Mouse (Mus musculus) ovary, postnatal 36 days (tissue): ENCODE results near the gene Sbno2.
A peak's percentile ranks its signal among the peaks of the same experiment; 100 is the strongest.
"Not testable (repeated sequence)": the region's sequence is repeated elsewhere in the genome, so short reads cannot be mapped to it uniquely, and the experiment has no call there.

Experiments used
- DNase-seq: peaks from one replicate; pipeline ENCODE4 v3.0.0; 2022; ENCODE audit warnings: low spot score, mixed read lengths

Sbno2 gene

GRCm38 (mm10) chr10:80057683-80058326 lies 47.6 kb downstream of the Sbno2 start:
- peak; percentile 30 for DNase-seq

DNA sequence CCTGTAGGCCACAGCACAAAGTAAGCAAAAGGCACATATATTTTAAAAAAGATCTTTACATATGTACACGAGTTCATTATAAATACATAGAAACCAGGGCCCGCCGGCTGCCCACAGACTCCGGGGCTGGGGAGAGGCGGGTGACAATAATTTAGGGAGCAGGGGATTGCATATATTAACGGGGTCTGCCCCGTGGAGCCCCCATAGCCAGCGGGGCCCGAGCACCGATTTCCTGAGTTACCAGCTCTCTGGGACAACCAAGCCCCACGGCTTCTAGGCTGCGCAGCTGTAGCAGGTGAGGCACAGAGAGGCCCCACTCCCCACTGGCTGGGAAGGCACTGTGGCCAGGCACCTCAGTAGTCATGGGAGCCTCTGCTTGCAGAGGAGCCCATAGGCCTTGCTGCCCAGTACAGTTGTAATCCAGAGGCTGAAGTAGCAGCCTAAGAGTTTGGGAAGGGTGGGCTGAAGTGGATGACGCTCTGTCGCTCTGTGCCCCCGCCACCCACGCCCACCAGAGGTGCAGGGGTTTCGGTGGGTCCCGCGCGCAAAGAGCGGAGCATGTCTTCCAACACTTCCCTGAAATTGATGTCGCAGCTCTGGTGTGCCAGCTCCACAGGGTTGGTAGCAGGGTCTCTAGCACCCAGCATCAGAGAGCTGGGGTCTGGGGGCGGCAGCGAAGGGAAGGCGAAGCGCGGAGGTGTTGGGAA lies 48.2 kb downstream of the Sbno2 start:
- DNase-seq = no peak

- no peak for DNase-seq
Observed at GRCm38 (mm10) chr10:80056506-80056905, 48.9 kb downstream of the Sbno2 start.

GRCm38 (mm10) chr10:80055891-80056290 lies 49.5 kb downstream of the Sbno2 start:
- DNase-seq = no peak

DNA sequence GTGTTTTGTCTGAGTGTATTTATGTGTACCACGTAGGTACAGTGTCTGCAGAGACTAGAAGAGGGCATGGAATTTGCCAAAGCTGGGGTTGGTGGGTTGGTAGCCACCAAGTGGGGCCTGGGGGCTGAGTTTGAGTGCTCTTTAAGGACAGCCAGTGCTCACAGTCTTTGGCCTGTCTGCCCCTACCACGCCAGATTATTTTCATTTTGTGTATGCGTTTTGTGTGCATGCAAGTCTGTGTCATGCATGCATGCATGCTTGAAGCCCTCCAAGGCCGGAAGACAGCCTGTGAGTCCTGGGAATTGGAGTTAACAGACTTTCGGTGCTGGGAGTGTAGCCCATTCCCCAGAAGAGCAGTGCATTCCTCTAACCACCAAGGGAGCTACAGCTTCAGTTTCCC lies 50.0 kb downstream of the Sbno2 start:
- no peak for DNase-seq

DNA sequence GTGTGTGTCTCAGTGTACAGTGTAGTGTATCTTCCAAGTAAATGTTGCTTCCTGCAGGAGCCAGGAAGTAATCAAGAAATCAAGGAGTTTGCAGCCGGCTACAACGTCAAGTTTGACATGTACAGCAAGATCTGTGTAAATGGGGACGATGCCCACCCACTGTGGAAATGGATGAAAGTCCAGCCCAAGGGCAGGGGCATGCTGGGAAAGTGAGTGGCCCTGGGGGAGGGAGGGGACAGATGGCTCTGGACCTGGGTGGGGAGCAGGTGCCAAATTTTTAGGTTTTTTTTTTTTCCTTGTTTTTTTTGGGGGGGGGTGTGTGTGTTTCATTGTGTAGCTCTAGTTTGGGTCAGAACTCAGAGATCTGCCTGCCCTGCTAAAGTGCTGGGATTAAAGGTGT lies 50.5 kb downstream of the Sbno2 start:
- DNase-seq = not testable (repeated sequence)

DNA sequence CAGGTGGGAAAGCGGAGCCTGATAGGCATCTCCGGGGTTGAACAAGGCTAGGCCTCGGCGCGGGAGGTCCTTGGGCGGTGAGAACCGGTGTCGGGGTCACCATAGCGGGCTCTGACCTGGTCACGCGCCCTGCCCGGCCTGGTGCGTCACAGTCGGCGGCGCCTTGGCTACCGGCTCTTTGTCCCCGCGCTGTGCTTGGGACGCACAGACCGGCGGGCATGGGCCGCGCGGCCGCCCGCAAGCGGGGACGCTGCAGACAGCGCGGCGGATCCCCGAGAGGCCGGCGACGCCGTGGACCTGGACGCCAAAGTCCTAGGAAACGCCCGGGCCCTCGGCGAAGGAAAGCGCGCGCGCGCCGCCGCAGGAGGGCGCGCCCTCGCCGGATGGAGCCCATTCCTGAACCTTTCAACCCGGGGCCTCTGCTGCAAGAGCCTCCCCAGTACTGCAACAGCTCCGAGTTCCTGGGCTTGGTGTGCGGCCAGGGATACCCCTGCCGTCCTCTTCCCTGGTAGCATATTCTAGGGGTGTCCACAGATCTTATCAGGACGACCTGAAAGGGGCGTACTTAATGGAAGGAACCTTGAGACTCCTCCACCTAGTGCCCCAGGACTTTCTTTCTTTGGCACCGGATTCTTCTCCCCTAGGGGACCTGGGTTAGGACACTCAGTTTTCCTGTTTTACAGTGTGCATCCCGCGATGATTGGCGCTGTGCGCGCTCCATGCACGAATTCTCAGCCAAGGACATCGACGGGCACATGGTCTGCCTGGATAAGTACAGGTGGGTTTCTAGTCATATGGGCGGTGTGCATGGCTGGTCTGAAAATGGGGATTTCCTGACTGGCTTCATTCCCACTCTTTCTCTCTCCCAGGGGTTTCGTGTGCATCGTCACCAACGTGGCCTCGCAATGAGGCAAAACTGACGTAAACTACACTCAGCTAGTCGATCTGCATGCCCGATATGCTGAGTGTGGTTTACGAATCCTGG lies 51.2 kb downstream of the Sbno2 start:
- DNase-seq = peak; percentile 79

GRCm38 (mm10) chr10:80053259-80053780 lies 52.1 kb downstream of the Sbno2 start:
- peak; percentile 99 for DNase-seq

DNA sequence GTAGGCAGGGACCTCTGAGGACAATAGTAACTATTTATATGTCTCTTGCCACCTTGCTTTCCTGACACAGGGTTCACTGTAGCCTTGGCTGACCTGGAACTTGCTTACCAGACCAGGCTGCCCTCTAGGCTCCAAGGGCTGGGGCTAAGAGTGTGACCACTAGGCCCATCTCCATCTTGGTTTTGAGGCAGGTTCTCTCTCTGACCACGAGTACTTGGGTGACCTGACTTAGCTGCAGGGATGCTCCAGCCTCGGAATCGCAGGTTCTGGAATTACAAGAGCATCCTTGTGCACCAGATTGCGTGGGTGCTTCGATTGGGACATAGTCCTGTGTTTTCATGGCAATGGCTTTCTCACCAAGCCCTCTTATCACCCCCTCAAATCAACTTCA lies 53.0 kb downstream of the Sbno2 start:
- no peak for DNase-seq

DNA sequence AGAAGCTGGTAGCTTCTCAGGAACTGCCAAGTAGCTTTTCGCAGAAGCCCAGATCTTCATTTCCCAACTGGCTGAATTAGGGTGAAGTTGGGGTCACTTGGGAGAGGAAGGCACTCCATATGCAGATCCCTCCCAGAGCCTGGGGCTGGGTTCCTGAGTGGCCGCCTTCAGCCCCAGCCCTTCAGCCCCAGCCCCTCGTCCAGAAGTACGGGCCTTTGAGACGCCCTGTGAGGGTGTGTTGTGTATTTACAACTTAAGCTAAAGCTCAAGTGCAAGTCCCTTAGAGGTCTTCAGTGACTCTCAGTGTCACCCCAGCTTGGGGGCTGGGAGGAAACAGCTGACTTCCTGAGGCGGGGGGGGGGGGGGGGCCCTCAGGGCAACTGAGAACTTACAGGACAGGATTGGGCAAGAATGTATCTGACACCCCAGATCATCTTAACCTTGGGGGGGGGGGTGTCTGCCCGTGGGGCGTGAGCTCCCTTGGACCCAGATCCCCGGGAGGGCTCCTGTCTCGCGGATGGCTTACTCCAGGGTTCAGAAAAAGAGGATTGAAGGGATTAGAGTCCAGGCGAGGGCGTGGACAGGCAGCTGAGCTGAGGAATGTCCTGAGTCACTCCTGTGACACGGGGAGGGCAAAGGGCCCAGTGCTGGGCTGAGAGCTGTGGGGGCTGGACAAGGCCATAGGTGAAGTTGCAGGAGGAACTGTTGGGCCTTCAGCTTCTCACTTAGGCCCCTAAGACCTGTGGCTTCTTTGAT lies 53.6 kb downstream of the Sbno2 start:
- DNase-seq = no peak

DNA sequence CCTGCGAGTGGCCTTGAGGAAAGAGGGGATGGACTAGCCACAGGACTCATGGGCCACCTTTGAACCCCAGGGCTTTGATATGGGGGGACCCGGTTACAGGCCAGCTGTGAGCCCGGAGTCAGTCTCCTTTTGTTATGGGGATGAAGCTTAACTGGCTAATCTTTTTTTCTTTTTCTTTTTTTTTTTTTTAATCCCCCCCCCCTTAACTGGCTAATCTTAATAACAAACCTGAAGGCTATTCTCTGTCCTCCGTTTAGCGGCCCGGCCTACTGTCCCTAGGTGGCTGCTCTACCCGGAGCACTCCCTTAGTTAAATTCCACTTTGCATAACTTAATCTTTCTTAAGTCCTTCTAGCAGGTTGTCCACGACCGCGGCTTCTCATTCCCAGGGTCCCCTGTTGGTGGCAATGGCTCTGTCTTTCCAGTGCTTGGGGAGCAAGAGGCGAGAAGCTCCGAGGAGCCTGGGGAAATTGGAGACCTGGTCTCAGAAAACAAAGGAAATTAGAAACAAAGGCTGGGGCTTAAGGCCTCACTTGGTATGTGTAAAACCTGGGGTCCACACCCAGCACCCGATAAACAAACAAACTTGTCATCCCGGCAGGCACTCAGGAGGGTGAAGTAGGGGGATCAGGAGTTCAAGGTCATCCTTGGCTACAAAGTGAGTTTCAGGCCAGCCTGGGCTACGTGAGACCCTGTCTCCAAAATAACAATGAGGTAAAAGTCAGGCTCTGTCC lies 54.3 kb downstream of the Sbno2 start:
- no peak for DNase-seq

- DNase-seq = no peak
Observed at GRCm38 (mm10) chr10:80050244-80050643, 55.1 kb downstream of the Sbno2 start.

GRCm38 (mm10) chr10:80048834-80049233 lies 56.5 kb downstream of the Sbno2 start:
- no peak for DNase-seq

GRCm38 (mm10) chr10:80048396-80048795 lies 57.0 kb downstream of the Sbno2 start:
- no peak for DNase-seq

DNA sequence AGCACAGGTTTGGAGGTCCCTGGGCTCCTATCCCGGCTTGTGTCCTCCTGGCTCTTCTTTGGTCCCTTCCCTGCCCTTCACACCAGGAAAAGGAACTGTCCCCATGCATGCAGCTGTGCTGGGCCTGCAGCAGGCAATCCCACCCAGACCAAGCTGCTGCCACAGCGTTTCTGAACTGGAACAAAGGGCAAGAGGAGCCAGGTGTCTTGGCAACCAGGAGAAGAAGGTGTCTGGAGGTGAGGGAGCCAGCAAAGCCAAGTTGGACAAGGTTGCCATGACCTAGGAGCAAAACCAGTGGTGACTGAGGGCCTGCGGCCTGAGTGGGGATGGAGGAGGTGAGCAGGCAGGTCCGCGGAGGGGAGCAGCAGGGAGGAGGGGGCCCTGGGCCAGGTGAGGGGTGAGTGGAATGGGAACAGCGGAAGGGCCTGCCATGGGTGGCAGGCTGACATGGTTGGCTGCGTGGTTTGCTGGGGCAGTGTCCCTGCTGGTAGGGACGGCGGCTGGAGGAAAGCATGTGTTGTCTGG lies 58.3 kb downstream of the Sbno2 start, which contains the start of gene Gpx4:
Gpx4 (plus strand) TSS at position 126 of the 525 bp plus-strand sequence.
- DNase-seq = no peak

GRCm38 (mm10) chr10:80045766-80046165 lies 59.6 kb downstream of the Sbno2 start:
- no peak for DNase-seq

DNA sequence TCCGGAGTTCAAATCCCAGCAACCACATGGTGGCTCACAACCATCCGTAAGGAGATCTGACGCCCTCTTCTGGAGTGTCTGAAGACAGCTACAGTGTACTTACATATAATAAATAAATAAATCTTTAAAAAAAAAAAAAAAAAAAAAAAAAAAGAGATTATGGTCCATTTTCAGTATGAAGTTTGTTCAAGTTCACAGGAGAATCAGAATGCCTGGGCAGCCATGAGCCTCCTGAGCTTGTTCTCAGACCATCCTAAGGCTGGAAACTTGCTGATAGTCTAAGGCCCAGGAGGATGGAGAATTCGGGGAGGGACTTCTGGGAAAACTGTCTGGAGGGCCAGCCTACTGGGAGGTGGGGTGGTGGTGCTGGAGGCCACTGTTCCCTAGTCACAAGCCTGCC lies 60.0 kb downstream of the Sbno2 start:
- DNase-seq = not testable (repeated sequence)

- DNase-seq = no peak
Observed at GRCm38 (mm10) chr10:80044087-80044486, 61.3 kb downstream of the Sbno2 start.

DNA sequence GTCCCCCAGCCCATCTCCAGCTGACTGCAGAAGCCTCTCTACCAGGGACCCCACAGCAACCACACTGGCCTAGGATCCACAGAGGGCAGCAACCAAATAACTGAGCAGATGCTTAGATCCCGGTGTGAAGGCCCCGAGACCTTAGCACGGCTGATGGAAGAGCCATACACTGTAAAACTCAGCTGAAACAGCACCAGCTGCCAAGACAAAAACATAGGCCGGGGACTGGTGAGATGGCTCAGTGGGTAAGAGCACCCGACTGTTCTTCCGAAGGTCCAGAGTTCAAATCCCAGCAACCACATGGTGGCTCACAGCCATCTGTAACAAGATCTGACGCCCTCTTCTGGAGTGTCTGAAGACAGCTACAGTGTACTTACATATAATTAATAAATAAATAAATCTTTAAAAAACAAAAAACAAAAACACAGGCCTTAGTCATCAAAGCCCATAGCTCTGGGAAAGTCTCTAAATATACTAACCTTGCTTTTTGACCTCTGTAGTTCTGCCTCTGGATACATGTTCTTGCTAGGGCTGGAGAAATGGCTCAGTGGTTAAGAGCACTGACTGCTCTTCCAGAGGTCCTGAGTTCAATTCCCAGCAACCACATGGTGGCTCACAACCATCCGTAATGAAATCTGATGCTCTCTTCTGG lies 63.8 kb downstream of the Sbno2 start:
- DNase-seq = not testable (repeated sequence)

- peak; percentile 98 for DNase-seq
Observed at GRCm38 (mm10) chr10:80039559-80039979, 65.8 kb downstream of the Sbno2 start, which contains the start of gene Polr2e. Gene Polr2e (minus strand): TSS chr10:80039795.
